In genomic region chr8:111624081-111624852, GRCm38 (mm10) we compare ENCODE assay signal across 8 mouse cellular contexts. TPM values are rescaled to one million over a fixed set of nuclear protein-coding genes. Genes with fewer than 3 reads are reported as not detected.
A peak's percentile ranks its signal among the peaks of the same experiment; 100 is the strongest.
DNase-seq lines count a peak whose midpoint lies in the region; ATAC-seq lines count a peak whose summit lies in the region.

No protein-coding gene starts in this region.

- H3K9me3 ChIP-seq in heart, embryonic 16.5 days (replicated peaks; ENCODE audit: control insufficient read depth, low read length), result no peaks in the 10 kb centered on the region

- H3K27ac ChIP-seq in heart, embryonic 16.5 days (ENCODE audit: low read length), result peak overlapping the region; percentile 64

- H3K4me3 ChIP-seq in heart, embryonic 16.5 days (ENCODE audit: low read length), result no peak overlapping the region

- no peak for DNase-seq in cerebellum, postnatal 4 days (ENCODE audit: low spot score in 2 of 2)
- DNase-seq in 3134 (ENCODE audit: extremely low read depth, insufficient read length, low spot score), result peak; percentile 75
- peak; percentile 68 for DNase-seq in cerebellum, adult 11 months
- peak; percentile 44 to 47 for DNase-seq in layer of hippocampus, postnatal 36 days
- DNase-seq in skeletal muscle tissue, adult 2 months (ENCODE audit: low read depth, low spot score), result peak; percentile 87
- no peak for DNase-seq in yolk sac, embryonic 10.5 days (ENCODE audit: low spot score)

- peaks cover 29% of the 10 kb centered on the region for H3K4me1 ChIP-seq in heart, embryonic 16.5 days (ENCODE audit: control insufficient read depth, insufficient read depth, low read length)

- H3K4me2 ChIP-seq in heart, embryonic 16.5 days (ENCODE audit: low read depth, low read length), result no peak overlapping the region

- H3K36me3 ChIP-seq in heart, embryonic 16.5 days (ENCODE audit: control insufficient read depth, insufficient read depth), result peaks cover 3% of the 10 kb centered on the region; the same call in 1 of the 2 replicates

- ATAC-seq in cerebellum, adult (ENCODE audit: insufficient number of reproducible peaks, low FRiP score, low TSS enrichment), result peak; percentile 41; the same call in 1 of the 2 replicates
- no peak; the same call in 1 of the 2 replicates for ATAC-seq in heart, embryonic 16.5 days (replicated peaks; ENCODE audit: extremely low read depth, insufficient read depth, low FRiP score)

- H3K27me3 ChIP-seq in heart, embryonic 16.5 days (ENCODE audit: control insufficient read depth, insufficient read depth, low read length), result no peaks in the 10 kb centered on the region

- peak overlapping the region; percentile 52; the same call in 1 of the 2 replicates for H3K9ac ChIP-seq in heart, embryonic 16.5 days (ENCODE audit: low read length)

- WGBS in heart, embryonic 16.5 days, result 61% methylated on average over 12 of the region's 12 CpGs

RNA-seq across cellular contexts. Expression of gene Ldhd, which starts 5.9 kb away (rescaled TPM):
- 1.2 TPM in 2 replicates for polyA plus RNA-seq in heart, embryonic 16.5 days (2015; fragmentation: Nextera tagmentation; extraction: Ambion mirVana)
- total RNA-seq in layer of hippocampus, postnatal 36 days (2021), result 1 to 10 TPM; 6.8 TPM

RNA-seq across cellular contexts. Expression of gene Zfp1, which starts 18.9 kb away (rescaled TPM):
- 15.5 and 16.7 TPM in 2 replicates for polyA plus RNA-seq in heart, embryonic 16.5 days (2015; fragmentation: Nextera tagmentation; extraction: Ambion mirVana)
- 10 to 100 TPM; 19.7 to 21.8 TPM for total RNA-seq in layer of hippocampus, postnatal 36 days (2021)

Comparison
In these comparisons a context has a peak if more than half of its experiments do, and no peak if none do; other contexts are left out.
1. DNase-seq: peak in 3134 (single experiment), cerebellum, adult 11 months (single experiment), layer of hippocampus, postnatal 36 days (2 of 2) and skeletal muscle tissue, adult 2 months (single experiment); none in cerebellum, postnatal 4 days (0 of 2) and yolk sac, embryonic 10.5 days (single experiment).